Mouse (Mus musculus): ENCODE results near the gene Hadh. TPM values are rescaled to one million over a fixed set of nuclear protein-coding genes. Genes with fewer than 3 reads are reported as not detected.

Gene Hadh
- polyA plus RNA-seq, 1 experiment from 2014 or later: 189 TPM

DNA sequence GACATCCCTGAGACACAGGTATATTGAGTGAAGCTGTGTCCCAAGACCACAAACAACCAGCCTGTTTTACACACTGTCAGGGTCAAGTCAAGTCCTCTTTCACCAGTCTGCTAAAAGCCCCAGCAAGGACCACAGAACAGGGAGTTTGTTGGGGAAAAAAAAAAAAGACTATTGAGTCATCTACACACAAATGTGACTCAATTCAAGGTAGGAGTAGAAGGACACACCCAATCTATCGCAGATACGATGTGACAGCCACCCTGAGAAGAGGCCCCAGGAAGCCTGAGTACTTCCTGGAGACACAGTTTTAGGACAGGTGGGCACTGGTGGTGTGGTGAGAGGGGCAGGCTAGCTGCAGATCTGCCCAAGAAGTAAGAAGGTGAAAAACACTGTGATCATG is 21.6 kb downstream of the Hadh start:
- peaks cover 28% of the 10 kb centered on the region for H3K36me3 ChIP-seq
- no peak overlapping the region for H3K4me2 ChIP-seq
- ATAC-seq (replicated peaks; ENCODE audit: insufficient number of reproducible peaks, insufficient read depth, low FRiP score, low read depth): no peak
- no peaks in the 10 kb centered on the region for H3K9me3 ChIP-seq (replicated peaks)
- no peaks in the 10 kb centered on the region for H3K27me3 ChIP-seq
- 72% methylated on average over 2 of the region's 2 CpGs for WGBS
- no peak overlapping the region for H3K9ac ChIP-seq
- peaks cover 39% of the 10 kb centered on the region for H3K4me1 ChIP-seq (replicated peaks)
- no peak overlapping the region for H3K4me3 ChIP-seq
- no peak overlapping the region for H3K27ac ChIP-seq

DNA sequence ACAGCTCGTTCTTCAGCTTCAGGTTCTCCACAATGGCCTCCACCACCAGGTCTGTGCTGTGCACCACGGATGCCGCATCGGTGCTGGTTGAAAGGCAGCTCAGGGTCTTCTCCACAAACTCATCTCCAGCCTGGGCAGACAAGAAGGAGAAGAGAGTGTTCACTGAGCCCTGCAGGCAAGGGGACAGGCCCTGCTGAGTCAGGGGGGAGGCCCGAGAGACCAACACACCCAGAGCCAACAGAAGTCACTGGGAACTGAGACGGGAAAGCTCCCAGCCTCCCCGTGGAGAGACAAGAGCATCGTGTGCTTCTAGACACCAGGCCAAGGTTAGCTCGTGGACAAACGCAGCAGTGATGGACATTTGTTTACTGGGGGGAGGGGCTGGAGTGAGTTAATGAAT is 23.5 kb downstream of the Hadh start:
- no peak overlapping the region for H3K4me2 ChIP-seq
- ATAC-seq (replicated peaks; ENCODE audit: insufficient number of reproducible peaks, insufficient read depth, low FRiP score, low read depth): no peak
- no peak overlapping the region for H3K9ac ChIP-seq
- H3K4me1 ChIP-seq (replicated peaks): peaks cover 47% of the 10 kb centered on the region
- H3K27ac ChIP-seq: no peak overlapping the region
- H3K9me3 ChIP-seq (replicated peaks): no peaks in the 10 kb centered on the region
- no peaks in the 10 kb centered on the region for H3K27me3 ChIP-seq
- H3K36me3 ChIP-seq: peaks cover 32% of the 10 kb centered on the region
- H3K4me3 ChIP-seq: no peak overlapping the region
- 85% methylated on average over 10 of the region's 10 CpGs for WGBS

DNA sequence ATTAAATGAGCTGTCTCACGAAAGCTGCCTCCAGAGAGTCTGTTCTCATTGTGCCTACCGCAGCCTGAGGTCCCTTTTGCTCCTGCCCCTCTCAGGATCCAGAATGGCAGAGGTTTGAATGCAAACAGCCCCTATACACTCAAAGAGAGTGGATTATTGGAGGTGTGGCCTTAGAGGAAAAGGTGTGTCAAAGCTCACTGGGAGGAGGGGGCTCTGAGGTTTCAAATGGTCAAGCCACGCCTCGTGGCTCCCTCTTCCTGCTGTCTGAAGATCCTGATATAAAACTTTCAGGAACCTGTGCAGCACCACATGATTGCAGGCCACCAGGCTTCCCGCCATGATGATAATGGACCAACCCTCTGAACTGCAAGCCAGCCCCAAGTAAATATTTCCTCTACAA is 24.1 kb downstream of the Hadh start:
- Histone ChIP-seq H3K9me3 (replicated peaks) (no peaks in the 10 kb centered on the region), H3K36me3 (peaks cover 32% of the 10 kb centered on the region), H3K4me2 (no peak overlapping the region), H3K27ac (no peak overlapping the region), H3K27me3 (no peaks in the 10 kb centered on the region), H3K9ac (no peak overlapping the region), H3K4me1 (replicated peaks) (peaks cover 47% of the 10 kb centered on the region), H3K4me3 (no peak overlapping the region)
- WGBS: 81% methylated on average over 5 of the region's 5 CpGs
- ATAC-seq (replicated peaks; ENCODE audit: insufficient number of reproducible peaks, insufficient read depth, low FRiP score, low read depth): no peak

DNA sequence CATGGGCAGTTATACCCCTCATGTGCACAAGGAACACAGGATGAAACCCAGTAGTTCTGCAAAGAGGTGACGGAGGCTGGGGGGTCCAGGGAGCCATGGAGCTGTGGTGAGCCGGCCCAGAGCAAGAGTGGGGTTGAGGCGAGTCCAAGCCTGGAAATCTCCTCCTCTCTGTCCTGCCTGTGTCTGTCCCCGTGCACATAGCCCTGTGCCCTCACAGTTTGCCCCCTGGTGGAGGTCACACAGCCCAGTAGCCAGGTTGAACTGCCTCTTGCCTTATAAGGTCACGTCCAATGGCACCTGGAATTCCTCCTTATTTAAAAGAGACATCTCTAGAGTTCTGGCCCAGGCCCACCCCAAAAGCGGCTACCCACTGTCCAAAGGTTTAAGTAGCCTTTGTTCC is 24.5 kb downstream of the Hadh start:
- H3K4me3 ChIP-seq: no peak overlapping the region
- no peak overlapping the region for H3K27ac ChIP-seq
- 74% methylated on average over 6 of the region's 6 CpGs for WGBS
- no peak for ATAC-seq (replicated peaks; ENCODE audit: insufficient number of reproducible peaks, insufficient read depth, low FRiP score, low read depth)
- H3K27me3 ChIP-seq: no peaks in the 10 kb centered on the region
- H3K4me1 ChIP-seq (replicated peaks): peaks cover 43% of the 10 kb centered on the region
- peaks cover 33% of the 10 kb centered on the region for H3K36me3 ChIP-seq
- no peaks in the 10 kb centered on the region for H3K9me3 ChIP-seq (replicated peaks)
- no peak overlapping the region for H3K4me2 ChIP-seq
- no peak overlapping the region for H3K9ac ChIP-seq

DNA sequence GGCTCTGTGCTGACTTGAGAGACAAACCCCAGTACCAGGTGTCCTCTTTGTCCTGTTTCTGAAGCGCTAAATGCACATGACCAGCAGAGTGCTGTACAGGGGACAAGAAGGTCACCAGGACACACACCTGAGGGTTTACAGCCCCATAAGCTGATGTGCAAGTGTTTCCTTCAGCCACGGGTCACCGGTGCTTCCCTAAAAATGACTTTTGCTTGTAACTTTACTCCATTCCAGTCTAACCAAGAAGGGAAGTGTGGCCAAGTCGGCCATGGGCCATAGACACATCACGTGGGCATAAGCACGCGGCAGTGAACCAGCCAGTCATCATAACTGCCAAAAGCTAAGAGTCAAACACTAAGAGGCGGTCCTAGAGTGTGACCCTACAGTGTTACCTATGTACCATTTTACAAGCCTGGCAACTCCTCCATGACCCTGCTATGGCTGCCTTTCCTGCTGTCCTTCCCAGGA is 25.3 kb downstream of the Hadh start:
- Histone ChIP-seq H3K27me3 (no peaks in the 10 kb centered on the region), H3K9me3 (replicated peaks) (no peaks in the 10 kb centered on the region), H3K4me2 (no peak overlapping the region), H3K9ac (no peak overlapping the region), H3K27ac (peak overlapping the region; percentile 68), H3K4me1 (replicated peaks) (peaks cover 35% of the 10 kb centered on the region), H3K4me3 (no peak overlapping the region), H3K36me3 (peaks cover 41% of the 10 kb centered on the region)
- ATAC-seq (replicated peaks; ENCODE audit: insufficient number of reproducible peaks, insufficient read depth, low FRiP score, low read depth): no peak
- WGBS: 89% methylated on average over 8 of the region's 8 CpGs

DNA sequence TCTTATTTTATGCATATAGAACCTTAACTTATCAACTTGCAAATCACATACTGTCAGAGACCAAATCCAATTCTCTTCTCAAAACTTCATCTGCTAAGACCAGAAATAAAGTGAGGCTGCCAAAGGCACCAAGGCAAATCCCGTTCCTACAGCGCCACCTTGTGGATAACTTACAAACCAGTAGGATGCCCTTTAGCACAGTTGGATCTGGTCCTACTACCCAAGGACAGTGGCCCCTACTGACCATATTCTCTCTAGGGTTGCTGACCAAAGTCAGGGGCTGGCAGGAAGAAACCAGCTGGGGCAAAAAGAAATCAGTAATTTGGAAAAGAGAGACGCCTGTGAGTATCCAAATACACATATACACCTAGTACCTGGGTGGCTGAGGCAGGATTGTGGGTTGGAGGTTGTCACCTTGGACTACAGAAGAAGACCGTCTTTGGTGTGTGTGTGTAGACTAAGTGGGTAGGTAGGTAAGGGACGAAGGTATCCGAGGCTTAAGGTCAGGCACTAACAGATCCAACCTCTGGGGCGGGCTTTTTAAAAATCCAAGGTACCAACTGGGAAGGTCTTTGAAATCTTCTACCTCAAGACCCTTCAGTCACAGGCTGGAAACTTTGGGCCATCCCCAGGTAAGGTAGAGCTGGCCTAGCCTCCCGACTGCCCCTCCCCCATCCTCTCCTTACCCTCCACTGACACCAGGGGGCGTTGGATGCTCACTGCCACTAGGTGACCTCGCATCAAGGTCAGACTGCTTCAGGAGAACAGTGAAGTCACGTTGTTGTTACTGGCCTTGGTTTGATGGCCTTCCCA is 25.9 kb downstream of the Hadh start:
- no peak overlapping the region for H3K4me3 ChIP-seq
- H3K4me1 ChIP-seq (replicated peaks): peaks cover 29% of the 10 kb centered on the region
- 54% methylated on average over 11 of the region's 11 CpGs for WGBS
- no peaks in the 10 kb centered on the region for H3K27me3 ChIP-seq
- H3K9me3 ChIP-seq (replicated peaks): no peaks in the 10 kb centered on the region
- H3K9ac ChIP-seq: no peak overlapping the region
- peaks cover 44% of the 10 kb centered on the region for H3K36me3 ChIP-seq
- H3K27ac ChIP-seq: peak overlapping the region; percentile 68
- no peak overlapping the region for H3K4me2 ChIP-seq
- ATAC-seq (replicated peaks; ENCODE audit: insufficient number of reproducible peaks, insufficient read depth, low FRiP score, low read depth): no peak; the same call in 1 of the 2 replicates

DNA sequence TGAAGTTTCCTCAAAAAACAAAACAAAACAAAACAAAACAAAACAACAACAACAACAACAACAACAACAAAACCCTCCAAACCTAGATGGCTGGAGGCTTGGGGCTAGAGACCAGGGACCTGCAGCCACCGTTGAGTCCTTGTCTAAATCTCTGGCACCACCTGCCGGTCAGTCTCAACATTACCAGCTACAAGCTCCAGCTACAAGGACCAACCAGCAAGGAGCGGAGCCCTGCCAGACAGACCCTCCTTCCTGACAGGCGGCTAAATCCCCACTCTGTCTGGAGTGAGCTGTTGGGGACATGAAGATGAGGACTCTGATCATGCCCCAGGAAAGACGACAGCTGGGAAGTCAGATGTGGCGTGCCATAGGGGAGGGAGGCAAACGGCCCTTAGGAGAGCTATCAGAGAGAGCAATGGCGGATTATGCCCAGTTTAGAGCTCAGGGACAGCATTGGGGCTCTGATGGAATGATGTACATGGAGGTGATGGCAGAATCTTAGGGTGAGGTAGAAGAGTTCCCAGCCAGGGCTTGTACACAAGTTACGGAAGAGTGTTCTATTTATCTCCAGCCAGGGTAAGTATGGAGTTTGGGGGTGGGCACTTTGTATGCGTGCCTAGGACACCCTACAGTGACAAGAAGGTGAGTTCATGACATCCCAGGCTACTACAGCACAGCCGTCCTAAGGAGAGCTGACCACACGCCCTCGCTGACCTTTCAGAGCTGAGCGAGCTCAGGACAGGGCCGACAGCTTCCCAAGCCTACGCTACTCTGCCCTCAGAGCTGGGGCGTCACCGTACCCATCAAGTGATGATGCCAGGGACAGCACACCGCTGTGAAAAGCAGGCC is 33.9 kb downstream of the Hadh start:
- Histone ChIP-seq H3K27me3 (no peaks in the 10 kb centered on the region), H3K4me3 (no peak overlapping the region), H3K27ac (no peak overlapping the region), H3K4me2 (no peak overlapping the region), H3K36me3 (peaks cover 38% of the 10 kb centered on the region), H3K9me3 (replicated peaks) (no peaks in the 10 kb centered on the region), H3K4me1 (replicated peaks) (no peaks in the 10 kb centered on the region), H3K9ac (no peak overlapping the region)
- WGBS: 60% methylated on average over 19 of the region's 19 CpGs
- no peak; the same call in 1 of the 2 replicates for ATAC-seq (replicated peaks; ENCODE audit: insufficient number of reproducible peaks, insufficient read depth, low FRiP score, low read depth)

DNA sequence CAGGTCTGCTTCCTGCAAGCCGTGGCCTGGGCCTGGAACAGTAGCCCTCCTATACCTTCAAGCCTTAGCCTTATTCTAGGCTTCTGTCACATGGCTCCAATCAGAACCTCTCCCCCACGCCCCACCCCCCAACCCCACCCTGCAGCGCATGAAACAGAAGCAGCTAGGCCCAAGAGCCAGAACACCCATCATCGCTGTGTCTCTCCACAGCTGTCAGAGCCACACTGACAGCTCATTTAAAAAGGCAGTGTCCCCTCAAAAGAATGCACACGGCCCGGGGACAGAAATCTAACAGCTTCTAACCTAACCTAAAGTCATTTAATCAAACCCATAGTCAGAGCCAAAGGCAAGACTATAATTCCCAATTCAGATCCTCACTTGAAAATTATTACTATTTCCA is 34.8 kb downstream of the Hadh start:
- Histone ChIP-seq H3K9ac (no peak overlapping the region), H3K4me3 (no peak overlapping the region), H3K4me1 (replicated peaks) (no peaks in the 10 kb centered on the region), H3K27ac (no peak overlapping the region), H3K27me3 (no peaks in the 10 kb centered on the region), H3K4me2 (no peak overlapping the region), H3K36me3 (peaks cover 40% of the 10 kb centered on the region), H3K9me3 (replicated peaks) (no peaks in the 10 kb centered on the region)
- WGBS: 77% methylated on average over 6 of the region's 6 CpGs
- ATAC-seq (replicated peaks; ENCODE audit: insufficient number of reproducible peaks, insufficient read depth, low FRiP score, low read depth): no peak

DNA sequence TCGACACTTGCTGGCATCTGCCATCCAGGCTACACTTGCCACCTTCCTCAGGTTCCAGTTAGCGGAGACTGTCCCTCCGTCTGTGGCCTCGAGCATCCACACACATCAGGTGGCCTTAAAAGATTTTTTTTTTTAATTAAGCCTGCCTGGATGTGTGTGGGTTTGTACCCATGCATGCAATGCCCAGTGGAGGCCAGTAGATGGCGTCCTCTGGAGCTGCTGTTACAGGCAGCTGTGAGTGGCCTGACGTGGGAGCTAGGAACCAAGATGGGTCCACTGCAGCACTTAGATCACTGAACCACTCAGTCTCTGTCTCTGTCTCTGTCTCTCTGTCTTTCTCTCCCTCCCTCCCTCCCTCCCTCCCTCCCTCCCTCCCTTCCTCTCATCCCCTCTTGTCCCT is 43.8 kb downstream of the Hadh start:
- Histone ChIP-seq H3K4me3 (no peak overlapping the region), H3K27me3 (no peaks in the 10 kb centered on the region), H3K9me3 (replicated peaks) (no peaks in the 10 kb centered on the region), H3K4me1 (replicated peaks) (no peaks in the 10 kb centered on the region), H3K9ac (no peak overlapping the region), H3K36me3 (peaks cover 15% of the 10 kb centered on the region; the same call in 1 of the 2 replicates), H3K27ac (no peak overlapping the region), H3K4me2 (no peak overlapping the region)
- no peak for ATAC-seq (replicated peaks; ENCODE audit: insufficient number of reproducible peaks, insufficient read depth, low FRiP score, low read depth)
- WGBS: 75% methylated on average over 6 of the region's 6 CpGs

DNA sequence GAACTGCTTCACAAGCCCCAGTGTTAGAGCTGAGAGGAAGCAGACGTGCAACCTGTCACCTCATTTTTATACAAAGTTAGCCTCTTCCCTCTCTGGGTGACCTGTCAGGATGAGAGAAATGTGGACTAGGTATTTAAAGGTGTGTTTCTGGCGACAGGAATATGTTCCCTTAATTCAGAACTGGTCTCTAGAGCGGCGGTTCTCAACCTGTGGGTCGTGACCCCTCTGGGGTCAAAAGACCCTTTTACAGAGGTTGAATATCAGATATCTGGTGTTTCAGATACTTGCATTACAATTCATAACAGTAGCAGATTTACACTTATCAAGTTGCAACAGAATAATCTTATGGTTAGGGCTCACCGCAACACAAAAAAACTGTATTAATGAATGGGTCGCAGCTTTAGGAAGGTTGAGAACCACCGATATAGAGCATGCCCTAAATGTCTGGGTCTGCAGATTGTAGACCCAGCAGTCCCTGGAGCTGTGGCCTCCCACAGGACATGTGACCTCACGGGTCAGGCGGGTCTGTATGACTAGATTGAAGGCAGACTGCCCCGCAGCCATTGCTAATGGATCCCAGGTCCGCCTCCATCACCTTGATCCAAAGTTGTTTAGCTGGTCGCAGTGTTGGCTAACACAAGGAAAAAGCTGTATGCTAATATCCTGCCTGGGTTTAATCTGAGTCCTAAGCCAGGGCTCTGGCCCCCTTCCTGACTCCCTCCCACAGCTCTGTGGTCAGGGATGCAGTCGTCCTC is 53.1 kb downstream of the Hadh start:
- Histone ChIP-seq H3K4me3 (no peak overlapping the region), H3K27ac (no peak overlapping the region), H3K9ac (no peak overlapping the region), H3K4me2 (no peak overlapping the region), H3K4me1 (replicated peaks) (no peaks in the 10 kb centered on the region), H3K36me3 (no peaks in the 10 kb centered on the region), H3K27me3 (no peaks in the 10 kb centered on the region), H3K9me3 (replicated peaks) (no peaks in the 10 kb centered on the region)
- ATAC-seq (replicated peaks; ENCODE audit: insufficient number of reproducible peaks, insufficient read depth, low FRiP score, low read depth): no peak
- 86% methylated on average over 14 of the region's 14 CpGs for WGBS

DNA sequence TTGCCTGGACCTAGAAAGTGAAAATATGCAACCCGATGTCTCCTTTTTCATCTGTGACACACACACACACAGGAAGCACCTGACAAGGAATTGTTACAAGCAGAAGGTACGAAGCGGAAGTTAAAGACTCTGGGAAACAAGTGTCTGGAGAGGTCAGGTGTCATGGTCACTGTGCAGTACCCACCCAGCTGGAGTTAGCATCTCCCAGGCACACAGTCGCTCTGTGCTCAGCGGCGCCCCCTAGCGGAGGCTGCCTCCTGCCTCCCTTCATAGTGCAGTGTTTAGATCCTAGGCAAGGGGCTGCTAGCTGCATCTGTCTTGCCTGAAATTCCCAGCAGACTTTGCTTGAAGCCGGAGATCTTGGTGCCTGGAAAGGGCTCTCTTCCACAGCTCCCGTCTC is 57.1 kb downstream of the Hadh start:
- H3K9ac ChIP-seq: no peak overlapping the region
- H3K36me3 ChIP-seq: no peaks in the 10 kb centered on the region
- ATAC-seq (replicated peaks; ENCODE audit: insufficient number of reproducible peaks, insufficient read depth, low FRiP score, low read depth): no peak
- no peak overlapping the region for H3K4me2 ChIP-seq
- H3K27me3 ChIP-seq: no peaks in the 10 kb centered on the region
- no peak overlapping the region for H3K27ac ChIP-seq
- H3K4me1 ChIP-seq (replicated peaks): no peaks in the 10 kb centered on the region
- WGBS: 58% methylated on average over 9 of the region's 9 CpGs
- no peaks in the 10 kb centered on the region for H3K9me3 ChIP-seq (replicated peaks)
- H3K4me3 ChIP-seq: no peak overlapping the region
